Mouse (Mus musculus): ENCODE data around the gene Uba2. TPM values are rescaled to one million over a fixed set of nuclear protein-coding genes. Genes with fewer than 3 reads are reported as not detected.
A peak's percentile ranks its signal among the peaks of the same experiment; 100 is the strongest.
"Not testable (repeated sequence)": the region's sequence is repeated elsewhere in the genome, so short reads cannot be mapped to it uniquely, and the experiment has no call there.

Uba2 gene
- polyA plus RNA-seq, 1 experiment from 2014 or later, result 285 TPM

DNA sequence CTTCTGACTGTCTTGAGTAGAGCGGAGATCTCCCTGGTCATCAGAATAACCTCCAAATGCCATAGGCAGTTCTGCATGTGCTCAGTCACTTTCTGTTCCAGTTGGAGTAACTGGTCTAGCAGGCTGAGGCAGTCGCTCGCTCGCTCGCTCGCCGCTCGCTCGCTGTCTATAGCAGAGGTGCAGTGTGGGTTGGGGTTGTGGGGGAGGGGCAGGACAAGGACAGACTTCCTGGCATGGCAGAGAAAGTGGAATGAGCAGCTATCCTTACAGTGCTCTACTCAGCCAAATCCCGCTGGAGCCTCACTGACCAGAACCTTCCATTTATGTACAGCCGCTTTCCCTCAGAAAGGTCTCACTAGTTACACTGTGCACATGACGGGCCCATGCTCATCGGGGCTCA, 14.0 kb upstream of the Uba2 start:
- no peaks in the 10 kb centered on the region for H3K4me1 ChIP-seq (ENCODE audit: control insufficient read depth, insufficient read depth, low read length)
- H3K27me3 ChIP-seq (ENCODE audit: control insufficient read depth, insufficient read depth, low read length), result no peaks in the 10 kb centered on the region
- H3K9me3 ChIP-seq (replicated peaks; ENCODE audit: control insufficient read depth, low read length), result no peaks in the 10 kb centered on the region
- WGBS, result 79% methylated on average over 13 of the region's 13 CpGs
- no peaks in the 10 kb centered on the region; the same call in 1 of the 2 replicates for H3K36me3 ChIP-seq (replicated peaks; ENCODE audit: control insufficient read depth, insufficient read depth, low read depth, low read length)
- H3K27ac ChIP-seq (replicated peaks; ENCODE audit: low read depth, low read length), result no peak overlapping the region
- ATAC-seq (replicated peaks; ENCODE audit: insufficient number of reproducible peaks, low FRiP score, low TSS enrichment, low read depth), result peak; percentile 79
- DNase-seq (ENCODE audit: low spot score), result peak; percentile 16
- H3K9ac ChIP-seq (replicated peaks; ENCODE audit: low read length), result no peak overlapping the region
- H3K4me3 ChIP-seq (ENCODE audit: low read depth, low read length), result no peak overlapping the region
- H3K4me2 ChIP-seq (ENCODE audit: low read depth, low read length), result no peak overlapping the region

- H3K4me1 ChIP-seq (ENCODE audit: control insufficient read depth, insufficient read depth, low read length); H3K27ac ChIP-seq (replicated peaks; ENCODE audit: low read depth, low read length); H3K4me2 ChIP-seq (ENCODE audit: low read depth, low read length); H3K9ac ChIP-seq (replicated peaks; ENCODE audit: low read length); H3K4me3 ChIP-seq (ENCODE audit: low read depth, low read length); DNase-seq (ENCODE audit: low spot score); H3K27me3 ChIP-seq (ENCODE audit: control insufficient read depth, insufficient read depth, low read length); H3K36me3 ChIP-seq (replicated peaks; ENCODE audit: control insufficient read depth, insufficient read depth, low read depth, low read length); ATAC-seq (replicated peaks; ENCODE audit: insufficient number of reproducible peaks, low FRiP score, low TSS enrichment, low read depth); H3K9me3 ChIP-seq (replicated peaks; ENCODE audit: control insufficient read depth, low read length): not testable (repeated sequence)
- WGBS, result 83% methylated on average over 6 of the region's 6 CpGs
Measured at GRCm38 (mm10) chr7:34176241-34176640, 6.8 kb upstream of the Uba2 start.

DNA sequence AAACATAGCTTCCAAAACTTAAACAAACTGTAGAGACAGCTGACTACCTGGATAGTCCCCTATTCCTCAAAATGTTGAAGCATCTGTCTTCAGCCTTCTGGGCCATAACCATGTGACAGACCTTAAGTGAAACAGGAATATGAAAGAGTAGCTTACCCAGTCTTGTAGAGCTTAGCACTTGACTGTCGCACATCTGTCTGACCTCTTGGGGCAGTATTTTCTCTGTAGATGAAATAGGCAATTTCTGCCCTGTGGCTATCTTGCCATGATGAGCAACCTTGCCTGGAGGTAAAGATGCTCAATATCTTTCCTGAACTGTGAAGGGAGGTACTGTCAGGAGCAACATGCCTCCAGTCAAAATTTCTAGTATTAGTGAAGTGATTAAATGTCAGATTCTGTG, 2.9 kb upstream of the Uba2 start:
- Histone ChIP-seq H3K4me3 (ENCODE audit: low read depth, low read length) (no peak overlapping the region), H3K27me3 (ENCODE audit: control insufficient read depth, insufficient read depth, low read length) (no peaks in the 10 kb centered on the region), H3K27ac (replicated peaks; ENCODE audit: low read depth, low read length) (no peak overlapping the region), H3K4me2 (ENCODE audit: low read depth, low read length) (no peak overlapping the region), H3K4me1 (ENCODE audit: control insufficient read depth, insufficient read depth, low read length) (no peaks in the 10 kb centered on the region), H3K9me3 (replicated peaks; ENCODE audit: control insufficient read depth, low read length) (no peaks in the 10 kb centered on the region), H3K36me3 (replicated peaks; ENCODE audit: control insufficient read depth, insufficient read depth, low read depth, low read length) (no peaks in the 10 kb centered on the region), H3K9ac (replicated peaks; ENCODE audit: low read length) (no peak overlapping the region)
- 77% methylated on average over 1 of the region's 1 CpGs for WGBS
- no peak for DNase-seq (ENCODE audit: low spot score)
- no peak for ATAC-seq (replicated peaks; ENCODE audit: insufficient number of reproducible peaks, low FRiP score, low TSS enrichment, low read depth)

DNA sequence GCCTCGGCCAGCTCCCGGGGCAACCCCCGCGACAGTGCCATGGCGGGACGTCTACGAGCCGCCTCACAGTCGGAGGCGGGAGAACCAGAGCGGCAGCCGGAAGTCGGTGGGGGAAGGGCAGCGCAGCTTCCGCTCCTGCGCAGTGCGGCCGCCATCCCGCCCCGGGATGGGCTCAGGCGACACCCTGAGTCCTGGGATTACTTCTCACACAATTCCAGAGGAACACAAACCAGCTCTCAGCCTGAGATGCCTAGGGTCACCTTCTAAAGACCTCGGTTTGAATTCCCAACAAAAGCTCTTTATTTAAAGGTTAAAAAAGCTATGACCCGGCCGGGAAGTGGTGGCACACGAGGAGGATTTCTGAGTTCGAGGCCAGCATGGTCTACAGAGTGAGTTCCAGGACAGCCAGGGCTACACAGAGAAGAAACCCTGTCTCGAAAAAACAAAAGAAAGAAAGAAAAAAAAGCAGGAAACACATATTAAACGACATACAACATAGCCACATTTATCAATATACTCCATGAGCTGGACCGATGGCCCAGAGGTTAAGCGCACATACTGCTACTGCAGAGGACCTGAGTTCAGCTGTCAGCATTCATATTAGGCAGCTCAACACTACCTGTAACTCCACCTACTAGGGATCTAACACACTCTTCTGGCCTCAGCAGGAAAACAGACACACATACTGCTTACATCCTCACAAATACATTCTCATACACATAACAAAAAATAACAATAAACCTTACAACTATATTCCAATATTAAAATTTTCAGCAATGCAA, 738 bp downstream of the Uba2 start:
- Histone ChIP-seq H3K4me1 (ENCODE audit: control insufficient read depth, insufficient read depth, low read length) (no peaks in the 10 kb centered on the region; the same call in 1 of the 2 replicates), H3K4me2 (ENCODE audit: low read depth, low read length) (peak overlapping the region; percentile 77; the same call in 1 of the 2 replicates), H3K27me3 (ENCODE audit: control insufficient read depth, insufficient read depth, low read length) (no peaks in the 10 kb centered on the region), H3K27ac (replicated peaks; ENCODE audit: low read depth, low read length) (peak overlapping the region; percentile 87), H3K9me3 (replicated peaks; ENCODE audit: control insufficient read depth, low read length) (no peaks in the 10 kb centered on the region), H3K36me3 (replicated peaks; ENCODE audit: control insufficient read depth, insufficient read depth, low read depth, low read length) (peaks cover 6% of the 10 kb centered on the region; the same call in 1 of the 2 replicates), H3K9ac (replicated peaks; ENCODE audit: low read length) (peak overlapping the region; percentile 97), H3K4me3 (ENCODE audit: low read depth, low read length) (peak overlapping the region; percentile 95)
- peak; percentile 95 for ATAC-seq (replicated peaks; ENCODE audit: insufficient number of reproducible peaks, low FRiP score, low TSS enrichment, low read depth)
- 10% methylated on average over 24 of the region's 30 CpGs for WGBS
- DNase-seq (ENCODE audit: low spot score), result peak; percentile 92

DNA sequence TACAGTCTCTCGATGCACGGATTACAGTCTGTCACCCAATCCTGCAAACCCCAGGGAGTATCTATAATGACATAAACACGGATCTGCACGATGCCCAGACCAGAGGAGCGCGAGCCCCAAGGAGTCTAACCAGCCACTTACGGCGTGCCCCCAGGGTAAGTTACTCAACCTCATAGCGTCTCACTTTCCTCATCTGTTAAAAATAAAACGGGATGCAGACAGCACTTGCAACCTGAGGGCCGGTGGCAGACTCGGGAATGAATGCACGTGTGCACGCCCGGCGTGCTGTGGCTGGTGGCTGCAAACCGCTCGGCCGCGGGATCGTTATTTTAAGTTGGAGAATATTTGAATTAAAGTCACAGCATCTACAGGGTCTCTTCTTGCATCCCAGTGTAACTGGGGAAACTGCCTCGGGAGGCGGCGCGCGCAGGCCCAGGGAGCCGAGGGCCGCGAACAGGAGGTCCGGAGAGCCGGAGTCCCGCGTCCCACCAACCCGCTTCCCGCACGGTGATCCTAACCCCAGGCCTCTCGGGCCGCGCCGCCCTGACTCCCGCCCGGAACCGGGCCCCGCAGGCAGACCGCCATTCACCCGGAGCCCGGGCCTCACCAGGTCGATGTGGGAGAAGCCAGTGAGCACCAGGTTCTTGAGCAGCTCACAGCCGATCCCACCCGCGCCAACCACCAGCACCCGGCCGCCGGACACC, 1.5 kb downstream of the Uba2 start:
- ATAC-seq (replicated peaks; ENCODE audit: insufficient number of reproducible peaks, low FRiP score, low TSS enrichment, low read depth), result peak; percentile 57
- H3K4me1 ChIP-seq (ENCODE audit: control insufficient read depth, insufficient read depth, low read length), result no peaks in the 10 kb centered on the region; the same call in 1 of the 2 replicates
- H3K27ac ChIP-seq (replicated peaks; ENCODE audit: low read depth, low read length), result peak overlapping the region; percentile 87
- no peaks in the 10 kb centered on the region for H3K27me3 ChIP-seq (ENCODE audit: control insufficient read depth, insufficient read depth, low read length)
- H3K4me2 ChIP-seq (ENCODE audit: low read depth, low read length), result peak overlapping the region; percentile 77
- H3K9ac ChIP-seq (replicated peaks; ENCODE audit: low read length), result peak overlapping the region; percentile 97
- no peaks in the 10 kb centered on the region for H3K9me3 ChIP-seq (replicated peaks; ENCODE audit: control insufficient read depth, low read length)
- peak; percentile 52 for DNase-seq (ENCODE audit: low spot score)
- WGBS, result 0% methylated on average over 52 of the region's 54 CpGs
- H3K36me3 ChIP-seq (replicated peaks; ENCODE audit: control insufficient read depth, insufficient read depth, low read depth, low read length), result peaks cover 9% of the 10 kb centered on the region
- H3K4me3 ChIP-seq (ENCODE audit: low read depth, low read length), result peak overlapping the region; percentile 95

DNA sequence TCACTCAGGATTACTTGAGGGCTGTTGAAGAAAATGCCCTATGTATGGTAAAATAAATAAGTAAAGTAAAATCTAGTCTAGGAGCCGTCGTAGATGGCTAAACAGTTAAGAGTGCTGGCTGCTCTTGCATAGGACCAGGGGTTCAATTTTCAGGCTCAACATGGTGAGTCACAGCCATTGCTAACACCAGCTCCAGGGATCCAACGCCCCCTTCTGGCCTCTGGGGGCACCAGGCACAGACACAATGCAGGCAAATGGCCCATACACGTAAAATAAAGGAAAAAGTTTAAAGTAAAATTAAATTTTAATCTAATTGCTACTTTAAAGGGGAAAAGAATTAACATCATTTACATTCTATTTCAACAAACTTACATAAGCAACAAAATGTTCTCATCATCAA, 2.5 kb downstream of the Uba2 start:
- no peak overlapping the region for H3K4me3 ChIP-seq (ENCODE audit: low read depth, low read length)
- WGBS, result 54% methylated on average over 4 of the region's 4 CpGs
- peak; percentile 54 for DNase-seq (ENCODE audit: low spot score)

GRCm38 (mm10) chr7:34165999-34166398, 3.4 kb downstream of the Uba2 start:
- DNase-seq (ENCODE audit: low spot score) (no peak), ATAC-seq (replicated peaks; ENCODE audit: insufficient number of reproducible peaks, low FRiP score, low TSS enrichment, low read depth) (no peak)
- Histone ChIP-seq H3K4me3 (ENCODE audit: low read depth, low read length) (no peak overlapping the region), H3K4me1 (ENCODE audit: control insufficient read depth, insufficient read depth, low read length) (no peaks in the 10 kb centered on the region; the same call in 1 of the 2 replicates), H3K9ac (replicated peaks; ENCODE audit: low read length) (no peak overlapping the region), H3K36me3 (replicated peaks; ENCODE audit: control insufficient read depth, insufficient read depth, low read depth, low read length) (peaks cover 12% of the 10 kb centered on the region), H3K9me3 (replicated peaks; ENCODE audit: control insufficient read depth, low read length) (no peaks in the 10 kb centered on the region), H3K27ac (replicated peaks; ENCODE audit: low read depth, low read length) (no peak overlapping the region), H3K4me2 (ENCODE audit: low read depth, low read length) (no peak overlapping the region), H3K27me3 (ENCODE audit: control insufficient read depth, insufficient read depth, low read length) (no peaks in the 10 kb centered on the region)
- 83% methylated on average over 3 of the region's 3 CpGs for WGBS

More for the DNA sequence above, 2.5 kb downstream of the Uba2 start:
- no peak overlapping the region for H3K9ac ChIP-seq (replicated peaks; ENCODE audit: low read length)
- H3K4me1 ChIP-seq (ENCODE audit: control insufficient read depth, insufficient read depth, low read length), result no peaks in the 10 kb centered on the region; the same call in 1 of the 2 replicates
- no peak overlapping the region for H3K4me2 ChIP-seq (ENCODE audit: low read depth, low read length)
- H3K27ac ChIP-seq (replicated peaks; ENCODE audit: low read depth, low read length), result no peak overlapping the region
- H3K27me3 ChIP-seq (ENCODE audit: control insufficient read depth, insufficient read depth, low read length), result no peaks in the 10 kb centered on the region
- no peaks in the 10 kb centered on the region for H3K9me3 ChIP-seq (replicated peaks; ENCODE audit: control insufficient read depth, low read length)
- no peak for ATAC-seq (replicated peaks; ENCODE audit: insufficient number of reproducible peaks, low FRiP score, low TSS enrichment, low read depth)
- peaks cover 12% of the 10 kb centered on the region for H3K36me3 ChIP-seq (replicated peaks; ENCODE audit: control insufficient read depth, insufficient read depth, low read depth, low read length)

DNA sequence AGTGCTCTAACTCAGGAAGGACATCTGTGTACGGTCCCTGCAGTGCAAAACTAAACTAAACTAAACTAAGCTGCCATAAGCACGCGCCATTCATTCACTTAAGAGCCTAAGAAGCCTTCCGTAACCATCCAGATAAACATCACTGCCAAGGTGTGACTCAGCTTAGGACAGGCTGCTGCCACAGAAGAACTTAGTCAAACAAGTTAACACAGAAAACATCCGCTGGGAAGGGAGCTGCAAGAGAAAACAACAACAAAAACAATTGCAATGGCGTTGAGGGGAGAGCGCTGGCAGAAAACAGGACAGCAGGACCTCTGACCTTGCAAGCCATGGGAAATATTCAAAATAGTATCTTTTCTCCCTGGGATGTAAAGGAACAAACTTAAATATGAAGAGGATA, 4.7 kb downstream of the Uba2 start:
- WGBS, result 92% methylated on average over 7 of the region's 7 CpGs
- H3K4me1 ChIP-seq (ENCODE audit: control insufficient read depth, insufficient read depth, low read length), result no peaks in the 10 kb centered on the region; the same call in 1 of the 2 replicates
- H3K36me3 ChIP-seq (replicated peaks; ENCODE audit: control insufficient read depth, insufficient read depth, low read depth, low read length), result peaks cover 18% of the 10 kb centered on the region
- no peak for ATAC-seq (replicated peaks; ENCODE audit: insufficient number of reproducible peaks, low FRiP score, low TSS enrichment, low read depth)
- no peaks in the 10 kb centered on the region for H3K9me3 ChIP-seq (replicated peaks; ENCODE audit: control insufficient read depth, low read length)
- no peak overlapping the region for H3K27ac ChIP-seq (replicated peaks; ENCODE audit: low read depth, low read length)
- no peak overlapping the region for H3K4me2 ChIP-seq (ENCODE audit: low read depth, low read length)
- H3K27me3 ChIP-seq (ENCODE audit: control insufficient read depth, insufficient read depth, low read length), result no peaks in the 10 kb centered on the region
- H3K9ac ChIP-seq (replicated peaks; ENCODE audit: low read length), result no peak overlapping the region
- H3K4me3 ChIP-seq (ENCODE audit: low read depth, low read length), result no peak overlapping the region
- no peak for DNase-seq (ENCODE audit: low spot score)

All from embryonic facial prominence, embryonic 11.5 days (tissue).